Mouse (Mus musculus): Measurements from ENCODE around the gene Ldb2.

Gene Ldb2

DNA sequence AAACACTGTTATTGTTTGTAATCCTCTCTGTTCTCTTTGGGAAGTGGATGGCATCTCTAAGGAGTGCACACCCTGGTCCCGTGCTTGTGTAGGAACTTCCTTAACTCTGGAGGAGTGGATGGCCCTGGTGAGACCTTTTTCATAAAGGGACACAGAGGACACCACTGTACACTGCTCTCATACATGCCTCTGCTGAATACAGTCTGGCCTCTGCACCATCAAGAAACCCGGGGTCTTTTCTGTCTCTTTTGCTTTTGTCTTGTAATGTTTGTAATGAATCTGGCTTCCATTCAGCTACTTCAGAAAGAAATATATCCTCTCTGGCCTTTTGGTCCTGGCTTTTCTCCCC, 152.7 kb downstream of the Ldb2 start:
- DNase-seq (ENCODE audit: low read depth in 1 of 2, low spot score in 2 of 2): no peak

DNA sequence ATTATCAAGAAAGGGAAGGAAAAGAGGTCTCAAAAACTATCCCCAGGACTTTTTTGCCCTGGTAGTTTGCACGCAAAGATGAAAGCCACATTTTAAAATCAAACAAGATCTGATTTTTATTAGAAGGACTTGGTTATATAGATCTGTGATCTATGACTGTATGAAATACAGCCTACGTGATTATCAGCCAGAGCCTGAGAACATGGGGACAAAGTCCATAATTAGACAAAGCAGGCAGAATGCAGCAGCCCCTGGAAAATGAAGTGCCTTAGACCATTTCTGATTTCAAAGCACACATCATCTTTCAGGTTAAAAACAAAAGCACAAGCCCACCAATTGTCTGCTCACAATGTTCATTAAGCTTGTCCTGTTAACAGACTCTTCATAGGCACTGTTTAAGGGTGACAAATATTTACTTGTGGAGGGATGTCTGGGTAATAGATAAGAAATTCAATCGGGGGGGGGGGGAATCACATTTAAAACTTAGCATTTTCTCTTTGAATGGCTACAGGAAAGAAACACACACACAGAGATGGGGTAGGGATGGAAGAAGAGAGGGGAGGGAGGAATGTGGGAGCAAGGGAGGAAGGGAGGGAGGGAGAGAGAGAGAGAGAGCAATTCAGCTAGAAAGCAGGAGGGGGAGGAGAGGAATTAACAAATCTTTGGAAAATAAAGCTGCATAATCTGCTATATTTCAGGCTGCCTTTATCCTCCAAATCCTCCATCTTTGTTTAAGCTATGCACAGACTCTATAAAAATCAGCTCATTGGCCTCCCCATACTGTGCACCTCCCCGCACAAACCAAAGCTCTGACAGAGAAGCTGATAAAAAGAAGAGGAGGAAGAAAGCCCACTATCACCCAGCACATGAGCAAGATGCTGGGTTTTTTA, 153.3 kb downstream of the Ldb2 start:
- no peak for DNase-seq (ENCODE audit: low read depth in 1 of 2, low spot score in 2 of 2)

DNA sequence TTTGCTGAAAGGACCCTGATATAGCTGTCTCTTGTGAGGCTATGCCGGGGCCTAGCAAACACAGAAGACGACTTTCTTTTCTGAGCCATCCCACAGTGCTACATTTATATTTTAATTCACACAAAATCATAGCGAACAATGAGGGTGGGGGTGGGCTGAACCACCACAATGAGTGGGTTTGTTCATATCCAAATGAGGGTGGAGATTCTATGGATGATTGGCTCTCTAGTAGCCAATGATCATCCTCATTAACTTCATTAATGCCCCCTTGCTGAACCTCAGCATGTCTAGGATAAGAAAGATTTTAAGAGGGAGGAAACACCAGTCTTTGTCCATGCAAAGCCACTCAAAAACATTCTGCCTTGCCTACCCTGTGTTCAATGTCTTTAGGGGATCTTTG, 156.4 kb downstream of the Ldb2 start:
- DNase-seq (ENCODE audit: low read depth in 1 of 2, low spot score in 2 of 2): no peak

DNA sequence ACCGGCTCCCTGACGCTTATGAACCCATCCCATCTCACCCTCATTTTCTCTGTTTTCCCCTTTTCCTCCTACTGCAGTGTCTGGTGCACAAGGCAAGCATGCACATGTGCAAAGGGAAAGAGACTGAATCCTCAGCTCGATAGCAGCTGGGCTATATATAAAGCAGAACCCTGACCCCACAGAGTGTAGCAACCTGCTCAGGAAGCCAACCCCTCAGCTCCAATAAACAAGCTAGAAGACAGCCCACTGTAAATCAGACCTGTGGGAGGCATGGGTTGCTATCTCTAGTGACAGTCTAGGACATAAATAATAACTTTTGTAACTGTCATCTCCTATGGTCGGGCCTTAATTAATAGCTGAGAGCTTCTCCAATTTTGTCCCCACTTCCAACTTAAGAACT, 158.4 kb downstream of the Ldb2 start:
- no peak for DNase-seq (ENCODE audit: low read depth in 1 of 2, low spot score in 2 of 2)

DNA sequence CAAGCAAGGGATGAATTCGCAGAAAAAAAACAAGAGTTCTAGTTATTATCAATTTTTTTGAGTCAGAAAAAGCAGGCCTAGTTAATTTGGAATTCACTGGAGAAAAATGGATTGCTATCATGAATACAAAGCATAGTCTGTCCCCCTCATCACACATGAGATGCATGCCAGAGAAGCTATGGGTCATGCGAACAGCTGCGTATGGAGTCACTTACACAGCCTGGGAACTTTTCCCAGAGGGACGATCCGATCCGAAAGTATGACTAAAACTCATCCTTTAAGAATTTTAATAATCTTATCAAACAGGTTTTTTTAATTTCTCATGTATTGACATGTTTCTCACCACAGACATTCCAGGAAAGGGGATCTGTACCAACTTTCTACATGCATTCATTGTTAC, 163.9 kb downstream of the Ldb2 start:
- no peak for DNase-seq (ENCODE audit: low read depth in 1 of 2, low spot score in 2 of 2)

DNA sequence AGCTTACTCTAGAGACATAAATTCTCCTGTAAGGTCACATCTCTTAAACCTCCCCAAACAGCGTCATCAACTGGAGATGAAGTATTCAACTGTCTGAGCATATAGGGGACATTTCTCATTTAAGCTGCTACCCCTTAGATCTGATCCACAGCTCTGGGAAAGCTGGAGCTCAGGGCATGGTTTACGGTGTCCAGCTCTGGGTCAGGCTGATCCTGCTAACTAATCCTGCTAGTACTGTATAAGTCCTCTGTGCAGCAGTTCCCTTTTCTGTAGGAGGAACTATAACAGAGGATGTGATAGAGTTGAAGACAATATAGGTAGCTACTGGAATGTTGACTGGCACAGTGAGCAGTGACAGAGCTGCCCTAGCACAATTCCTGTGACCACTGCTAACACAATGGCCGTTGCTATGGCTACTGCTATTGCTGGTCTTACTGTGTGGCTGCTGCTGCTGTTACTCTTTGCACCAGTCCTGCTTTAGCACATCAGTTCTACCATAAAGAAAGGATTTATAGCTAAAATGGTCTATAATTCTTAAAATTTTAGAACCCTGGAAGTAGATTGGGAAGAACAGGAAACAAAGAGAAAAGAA, 170.3 kb downstream of the Ldb2 start:
- DNase-seq (ENCODE audit: low read depth in 1 of 2, low spot score in 2 of 2): no peak

DNA sequence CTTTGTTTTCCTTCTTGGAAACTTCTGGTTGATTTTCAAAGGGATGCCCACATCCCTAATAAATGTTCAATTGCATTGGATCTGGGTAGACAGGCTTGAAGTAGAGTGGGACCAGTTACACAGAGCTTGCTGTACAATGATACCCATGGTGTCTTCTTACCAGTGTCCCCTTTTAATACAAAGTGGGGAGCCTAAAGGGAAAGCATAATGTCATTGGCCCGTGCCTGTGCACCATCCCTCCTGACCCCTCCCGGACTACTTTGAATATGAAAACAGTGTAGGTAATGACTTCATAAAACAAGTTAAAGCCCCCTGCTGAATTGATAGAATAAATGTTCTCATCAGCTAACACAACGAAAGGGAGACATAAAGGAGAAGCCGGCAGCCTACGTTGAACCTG, 172.0 kb downstream of the Ldb2 start:
- DNase-seq (ENCODE audit: low read depth in 1 of 2, low spot score in 2 of 2): no peak

DNA sequence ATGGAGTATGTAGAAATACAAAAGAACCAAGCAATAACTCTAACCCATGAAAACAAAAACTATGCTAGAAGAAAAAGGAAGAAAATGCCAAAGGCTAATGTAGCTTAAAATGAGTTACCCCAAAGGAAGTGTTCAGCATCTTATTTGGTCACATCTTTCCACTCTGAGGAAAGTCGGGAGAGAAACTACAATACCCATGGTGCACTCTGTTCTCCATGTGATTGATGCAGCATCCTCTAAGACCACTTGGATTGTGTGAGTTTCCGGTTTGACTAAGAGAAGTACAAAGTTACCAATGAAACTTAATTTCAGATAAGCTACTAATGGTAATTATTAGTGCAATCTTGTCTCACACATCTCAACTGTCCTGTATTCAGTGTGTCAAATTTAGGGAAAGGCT, 172.6 kb downstream of the Ldb2 start:
- DNase-seq (ENCODE audit: low read depth in 1 of 2, low spot score in 2 of 2): no peak

DNA sequence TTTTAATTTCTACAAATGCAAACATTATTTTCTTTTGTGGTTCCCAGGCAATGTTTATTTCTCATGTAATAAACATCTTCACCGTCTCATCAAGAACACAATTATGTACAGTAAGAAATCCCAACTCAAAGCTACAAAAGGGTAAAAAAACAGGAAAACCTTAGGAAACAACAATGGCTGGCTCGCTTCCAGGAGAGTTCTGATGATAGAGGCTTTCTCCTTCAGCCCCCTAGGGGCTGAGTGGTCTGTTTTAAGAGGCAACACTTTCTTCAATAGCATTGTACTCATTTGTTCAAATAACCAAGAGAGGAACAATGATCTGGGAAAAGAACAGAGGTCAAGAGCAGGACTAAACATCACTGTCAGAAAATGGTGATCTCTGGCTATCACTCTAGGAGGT, 173.4 kb downstream of the Ldb2 start:
- no peak for DNase-seq (ENCODE audit: low read depth in 1 of 2, low spot score in 2 of 2)

DNA sequence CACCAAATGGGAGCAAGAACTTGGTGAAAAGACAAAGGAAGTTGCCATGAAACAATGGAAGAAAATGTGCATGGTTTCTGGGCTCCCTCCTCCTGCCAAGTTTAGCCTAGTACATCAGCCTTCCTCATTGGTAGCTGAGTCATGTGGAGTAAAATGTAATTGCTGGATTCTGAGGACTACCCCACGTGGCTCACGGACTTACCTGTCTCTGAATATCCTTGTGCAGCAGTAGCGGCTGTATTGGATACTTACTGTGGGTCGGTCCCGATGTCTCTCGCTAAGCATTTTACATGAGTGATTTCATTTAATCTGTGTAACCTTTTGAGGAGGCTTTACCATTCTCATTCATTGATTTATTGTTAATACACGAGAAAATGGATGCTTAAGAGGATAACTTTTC, 183.8 kb downstream of the Ldb2 start:
- no peak for DNase-seq (ENCODE audit: low read depth in 1 of 2, low spot score in 2 of 2)

DNA sequence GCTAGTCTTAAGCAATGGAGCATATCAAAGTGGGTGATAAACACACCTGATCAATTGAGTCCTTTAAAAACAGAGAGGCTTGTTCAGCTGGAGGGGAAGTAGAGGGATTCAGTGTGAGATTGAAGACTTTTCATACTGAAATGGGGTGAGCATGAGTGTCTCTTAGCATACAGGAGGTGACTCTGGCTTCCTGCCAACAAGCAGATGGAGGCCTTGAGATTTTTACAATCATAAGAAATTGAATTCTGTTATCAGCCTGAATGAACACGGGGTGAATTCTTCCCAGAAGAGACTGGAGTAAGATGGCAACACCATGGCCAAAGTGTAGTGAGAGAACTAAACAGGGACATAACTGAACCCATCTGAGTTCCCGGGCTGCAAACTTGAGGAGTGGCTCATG, 190.6 kb downstream of the Ldb2 start:
- no peak for DNase-seq (ENCODE audit: low read depth in 1 of 2, low spot score in 2 of 2)

DNA sequence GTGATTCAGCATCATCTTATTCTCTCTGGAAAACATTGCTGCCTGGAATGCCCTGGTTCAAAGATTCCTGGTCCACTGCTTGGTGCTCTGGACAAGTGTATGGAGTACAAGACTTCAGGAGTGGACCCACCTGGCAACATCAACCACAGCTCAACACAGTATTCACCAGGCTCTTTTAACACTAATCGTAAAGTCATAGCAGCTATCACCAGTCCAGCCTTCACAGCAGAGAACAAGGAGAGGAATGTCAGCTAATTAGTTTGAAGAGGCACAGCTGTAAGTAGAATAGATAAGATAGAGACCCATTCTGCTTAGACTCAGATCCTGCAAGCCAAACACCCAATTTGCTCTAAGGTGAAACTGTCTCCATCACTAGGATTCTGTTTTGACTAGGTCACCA, 198.1 kb downstream of the Ldb2 start:
- DNase-seq (ENCODE audit: low read depth in 1 of 2, low spot score in 2 of 2): no peak

DNA sequence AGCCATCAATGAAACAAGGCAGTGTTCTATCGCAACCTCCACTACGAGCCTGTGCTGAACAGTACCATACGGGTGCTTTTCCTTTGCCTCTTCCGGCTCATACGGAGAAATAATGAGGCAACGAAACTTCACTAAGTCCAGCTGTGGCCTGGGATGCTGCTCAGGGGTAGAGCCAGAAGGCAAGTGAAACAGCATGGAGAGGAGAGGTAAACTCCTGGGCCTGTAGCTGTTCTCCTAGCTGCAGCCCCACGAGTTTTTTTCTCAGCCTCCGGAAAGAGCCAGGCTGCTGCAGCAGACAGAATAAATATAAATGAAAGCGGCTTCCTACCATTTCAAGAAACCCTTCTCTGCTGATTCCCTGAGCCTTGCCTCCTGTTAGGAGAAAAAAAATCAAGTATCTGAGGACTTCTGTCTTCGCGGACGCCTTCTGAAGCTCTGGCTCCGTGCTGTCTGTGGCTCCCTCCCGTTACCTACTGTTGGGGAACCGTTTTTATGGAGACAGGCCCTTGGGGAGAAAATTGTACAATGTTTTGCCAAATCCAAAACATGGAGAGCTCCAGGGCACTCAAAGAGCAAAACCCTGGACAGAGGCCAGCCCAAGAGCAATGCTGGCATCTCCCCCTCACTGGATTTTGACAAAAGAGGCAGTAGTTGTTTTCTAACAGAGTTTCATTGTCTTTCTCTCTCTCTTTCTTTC, 205.8 kb downstream of the Ldb2 start:
- no peak for DNase-seq (ENCODE audit: low read depth in 1 of 2, low spot score in 2 of 2)

DNA sequence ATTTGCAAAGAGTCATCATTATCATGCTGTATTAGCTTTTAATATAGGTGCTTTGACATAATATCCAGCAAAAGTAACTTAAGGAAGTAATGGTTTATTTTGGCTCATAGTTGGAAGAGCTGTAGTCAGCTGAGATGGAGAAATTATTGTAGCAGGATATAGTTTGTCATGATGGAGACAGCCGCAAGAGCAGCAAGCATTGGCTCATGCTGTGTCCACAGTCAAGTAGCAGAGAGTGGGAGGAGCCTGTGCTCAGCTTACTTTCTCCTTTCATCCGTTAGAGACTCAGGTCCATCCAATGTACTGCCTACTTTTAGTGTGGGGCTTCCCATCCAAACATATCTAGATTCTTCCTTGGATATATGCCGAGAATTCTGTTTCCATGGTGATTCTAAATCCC, 208.7 kb downstream of the Ldb2 start:
- no peak for DNase-seq (ENCODE audit: low read depth in 1 of 2, low spot score in 2 of 2)

DNA sequence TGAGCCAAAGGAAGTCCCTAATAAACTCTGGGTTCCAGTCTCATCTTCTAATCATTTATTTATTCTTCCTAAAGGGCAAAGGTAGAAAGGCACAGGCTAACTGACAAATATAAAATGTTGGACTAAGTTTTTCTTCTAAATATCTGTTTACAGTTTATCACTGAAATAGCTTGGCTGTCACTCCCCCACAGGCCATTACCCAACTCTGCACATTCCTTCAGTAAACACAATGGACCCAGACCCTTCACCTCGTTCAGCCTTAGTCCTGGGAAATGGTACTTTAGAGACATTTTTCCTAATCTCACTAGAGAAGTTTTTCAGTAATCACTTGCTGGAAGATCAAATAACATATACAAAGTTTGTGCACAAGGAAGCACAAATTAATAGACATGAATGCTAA, 210.2 kb downstream of the Ldb2 start:
- DNase-seq (ENCODE audit: low read depth in 1 of 2, low spot score in 2 of 2): no peak

DNA sequence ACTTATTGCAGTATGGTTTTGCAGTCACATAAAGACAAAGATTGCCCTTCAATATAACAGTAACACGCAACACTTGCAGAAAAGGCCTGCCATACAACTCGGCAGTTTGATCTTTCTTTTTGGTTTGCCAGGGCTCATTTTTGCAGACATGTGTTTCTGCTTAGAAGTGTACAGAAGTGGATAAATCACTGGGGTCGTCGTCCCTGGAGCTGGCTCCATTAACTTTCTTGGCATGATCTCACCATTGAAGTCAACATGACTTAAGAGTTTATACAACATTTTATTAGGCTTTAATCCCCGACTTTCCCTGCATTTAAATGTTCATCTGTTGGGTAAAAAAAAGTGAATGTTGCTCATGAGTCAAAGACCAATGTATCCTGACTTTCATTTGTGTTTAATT, 212.9 kb downstream of the Ldb2 start:
- DNase-seq (ENCODE audit: low read depth in 1 of 2, low spot score in 2 of 2): no peak

DNA sequence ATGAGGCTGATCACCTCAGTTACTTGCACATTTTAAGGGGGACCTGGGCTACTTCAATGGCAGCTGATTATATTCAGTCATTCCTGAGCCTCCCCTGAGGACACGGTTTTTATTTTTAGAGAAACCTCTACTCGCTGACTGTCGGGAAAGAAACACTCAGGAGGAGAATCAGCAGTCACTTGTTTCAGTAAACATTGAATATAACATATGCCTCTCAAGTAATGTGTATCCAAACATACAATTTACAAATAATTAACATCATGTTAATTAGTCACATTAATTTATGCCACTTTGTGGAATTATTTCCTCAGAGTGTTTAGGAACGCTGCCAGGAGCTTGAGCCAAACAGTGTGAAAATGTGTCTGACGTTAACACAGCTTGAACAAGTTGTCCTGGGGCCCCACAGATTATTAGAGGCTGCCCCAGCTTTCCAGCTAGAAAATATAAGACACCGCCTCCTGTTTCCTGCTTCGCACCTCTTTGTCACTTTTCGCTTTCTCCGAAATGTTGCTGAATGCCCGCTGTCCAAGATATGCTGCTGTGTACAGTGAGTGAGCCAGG, 219.5 kb downstream of the Ldb2 start:
- no peak for DNase-seq (ENCODE audit: low read depth in 1 of 2, low spot score in 2 of 2)

DNA sequence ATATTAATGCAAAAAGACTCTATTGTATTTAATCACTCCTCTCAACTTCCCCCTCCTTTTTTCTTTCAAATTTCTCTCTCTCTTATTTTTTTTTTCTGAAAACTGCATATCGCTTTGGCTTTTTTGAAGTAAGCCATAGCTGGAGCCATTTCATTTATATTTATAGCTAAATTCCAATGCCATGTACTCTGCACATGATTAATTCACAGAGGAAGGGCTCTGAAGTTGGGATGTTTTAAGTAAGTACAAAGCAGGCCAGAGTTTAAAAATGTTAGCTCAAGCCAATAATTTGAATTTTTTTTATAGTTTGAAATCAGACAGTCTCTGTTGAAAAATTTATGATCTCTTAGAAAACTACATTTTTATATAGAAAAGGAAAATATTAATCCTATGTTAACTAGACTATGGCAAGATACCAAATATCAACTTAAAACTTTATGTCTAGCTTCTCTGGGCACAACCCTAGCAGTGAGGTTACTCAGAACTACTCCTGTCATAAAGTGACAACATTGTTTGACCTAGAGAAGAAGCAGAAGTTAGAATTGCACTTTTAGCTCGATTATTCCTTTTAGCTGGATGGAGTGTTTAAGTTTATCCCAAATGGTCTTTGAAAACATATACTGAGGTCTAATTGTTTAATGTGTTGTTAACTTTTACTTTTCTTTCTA, 222.7 kb downstream of the Ldb2 start:
- no peak for DNase-seq (ENCODE audit: low read depth in 1 of 2, low spot score in 2 of 2)

DNA sequence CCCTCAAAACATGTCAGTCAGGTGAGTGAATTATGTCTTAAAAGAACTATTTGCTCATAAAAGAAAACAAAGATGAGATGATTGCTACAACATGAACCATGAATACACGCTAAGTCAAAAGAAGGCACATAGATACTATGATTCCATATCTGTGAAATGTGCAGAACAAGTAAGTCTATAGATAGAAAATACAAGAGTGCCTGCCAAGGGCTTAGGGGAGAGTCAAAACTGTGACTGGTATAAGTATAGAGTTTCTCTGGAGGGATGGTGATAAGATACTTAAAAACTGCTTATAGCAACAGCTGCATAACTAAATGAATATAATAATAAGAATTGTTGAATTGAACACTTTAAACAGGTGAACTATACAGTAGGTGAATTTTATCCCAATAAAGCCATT, 224.8 kb downstream of the Ldb2 start:
- DNase-seq (ENCODE audit: low read depth in 1 of 2, low spot score in 2 of 2): no peak

DNA sequence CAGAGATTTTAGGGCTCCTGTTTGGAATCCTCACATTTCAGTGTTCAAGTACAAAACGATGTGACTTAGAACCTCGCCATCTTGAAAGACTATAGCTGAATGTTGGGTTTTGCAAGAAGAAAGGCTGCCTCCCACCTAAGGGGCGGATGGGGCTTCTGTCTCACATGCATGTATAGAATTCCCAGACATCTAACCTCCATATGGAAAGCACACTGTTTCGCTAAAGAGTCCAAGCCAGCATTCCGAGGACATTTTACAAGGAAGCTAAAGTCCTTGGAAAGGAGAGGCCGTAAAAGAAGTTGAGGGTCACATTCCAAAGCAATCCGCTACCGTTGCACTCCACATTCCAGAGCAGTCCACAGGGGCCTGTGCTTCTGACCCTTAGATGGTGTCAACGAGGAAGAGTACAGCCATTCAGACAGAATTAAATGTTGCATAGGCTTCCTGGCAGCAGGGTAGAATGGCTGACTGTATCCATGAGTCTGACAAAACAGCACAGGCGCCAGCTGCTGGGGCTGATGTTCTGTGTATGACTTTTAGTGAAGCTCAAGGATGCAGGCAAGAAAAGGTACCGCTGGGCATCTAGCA, 245.6 kb downstream of the Ldb2 start:
- no peak for DNase-seq (ENCODE audit: low read depth in 1 of 2, low spot score in 2 of 2)

DNA sequence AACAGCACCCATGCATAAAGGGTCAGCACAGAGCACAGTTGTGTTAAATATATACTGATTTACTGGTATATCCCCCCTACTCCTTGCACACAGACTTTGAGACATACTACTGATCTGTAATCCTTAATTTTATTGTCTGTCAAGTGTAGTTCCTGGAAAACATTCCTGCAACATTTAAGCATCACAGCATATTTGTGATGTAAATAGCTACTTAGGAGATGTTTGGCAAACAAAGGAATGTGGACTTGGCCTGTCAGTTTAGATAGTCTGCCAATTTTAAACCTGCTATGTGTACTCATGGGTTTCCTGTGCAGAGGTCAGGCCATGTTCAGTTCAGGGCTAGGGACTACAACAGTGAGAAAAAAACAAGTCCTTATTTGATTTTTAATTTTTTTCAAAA, 246.3 kb downstream of the Ldb2 start:
- DNase-seq (ENCODE audit: low read depth in 1 of 2, low spot score in 2 of 2): no peak

All from monocyte, adult 2 months (primary cell).